Mouse (Mus musculus): ENCODE measurements around the gene Vti1a. TPM values are rescaled to one million over a fixed set of nuclear protein-coding genes. Genes with fewer than 3 reads are reported as not detected.

Vti1a gene
- polyA plus RNA-seq, 1 experiment, result 39.5 TPM

DNA sequence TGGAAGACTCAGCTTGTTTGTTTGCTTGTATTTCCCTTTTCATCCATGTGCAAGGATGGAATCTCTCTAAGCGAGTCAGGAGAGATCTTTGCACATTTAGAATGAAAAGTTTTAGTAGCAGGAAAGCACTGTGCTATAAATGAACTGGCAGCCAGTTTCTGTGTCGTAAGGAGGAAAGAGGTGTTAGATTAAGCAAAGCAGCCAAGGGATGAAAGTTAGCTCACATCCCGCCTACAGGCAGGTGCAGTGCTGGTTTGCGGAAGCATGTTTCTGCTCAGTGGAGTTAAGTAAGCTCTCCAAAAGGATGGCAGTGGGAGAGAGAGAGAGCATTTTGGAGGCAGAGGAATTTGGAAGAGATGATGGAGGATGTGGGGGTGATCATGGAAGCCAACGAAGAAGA is 105.7 kb downstream of the Vti1a start:
- no peak for TF ChIP-seq POLR2A (IDR thresholded peaks at IDR 0.05; ENCODE audit: extremely low read depth, insufficient read depth, low read length)
- TF ChIP-seq CTCF (IDR thresholded peaks at IDR 0.05; ENCODE audit: extremely low read depth, insufficient read depth, low read length), result no peak
- Histone ChIP-seq H3K27ac (ENCODE audit: insufficient read depth, low read length) (no peak overlapping the region), H3K4me3 (ENCODE audit: insufficient read depth, low read length) (no peak overlapping the region)

DNA sequence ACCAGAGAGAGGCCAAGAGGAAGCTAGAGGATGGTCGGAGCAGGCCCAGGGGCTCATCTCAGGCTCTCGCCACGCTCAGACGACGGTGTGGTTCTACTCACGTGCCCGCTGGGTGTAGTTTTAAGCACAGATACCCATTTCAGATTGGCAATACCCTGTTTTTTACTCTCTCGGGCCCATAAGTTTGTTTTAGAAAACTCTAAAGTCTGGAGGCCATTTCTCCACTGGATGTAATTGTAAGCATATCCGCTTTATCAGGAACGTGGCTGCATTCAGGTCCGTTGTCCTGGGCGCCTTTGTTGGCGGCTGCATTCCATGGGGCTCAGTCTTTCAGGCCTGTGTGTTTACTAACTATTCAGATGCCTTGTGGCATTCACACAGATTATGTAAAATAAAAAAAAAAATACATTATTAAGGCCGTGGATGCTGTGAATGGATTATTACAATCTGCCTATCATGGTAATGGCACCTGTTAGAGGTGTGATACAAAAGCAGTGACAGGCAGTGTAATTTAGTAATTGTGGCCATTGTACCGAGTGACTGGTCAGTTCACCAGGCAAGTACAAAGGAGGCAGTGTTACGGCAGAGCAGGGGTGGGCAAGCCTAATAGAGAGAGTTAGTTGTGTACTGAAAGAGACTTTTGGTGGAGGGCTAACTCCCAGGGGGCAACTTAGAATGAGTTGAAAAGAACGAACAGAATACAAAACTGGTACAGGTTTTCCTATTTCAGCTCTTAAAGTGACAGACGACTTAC is 106.4 kb downstream of the Vti1a start:
- no peak overlapping the region for H3K27ac ChIP-seq (ENCODE audit: insufficient read depth, low read length)
- H3K4me1 ChIP-seq (ENCODE audit: control insufficient read depth, insufficient read depth, low read length), result peaks cover 9% of the 10 kb centered on the region
- H3K4me3 ChIP-seq (ENCODE audit: insufficient read depth, low read length), result no peak overlapping the region
- no peak for TF ChIP-seq CTCF (IDR thresholded peaks at IDR 0.05; ENCODE audit: extremely low read depth, insufficient read depth, low read length)
- TF ChIP-seq POLR2A (IDR thresholded peaks at IDR 0.05; ENCODE audit: extremely low read depth, insufficient read depth, low read length), result no peak

More for the DNA sequence above, 105.7 kb downstream of the Vti1a start:
- H3K4me1 ChIP-seq (ENCODE audit: control insufficient read depth, insufficient read depth, low read length), result peaks cover 9% of the 10 kb centered on the region

DNA sequence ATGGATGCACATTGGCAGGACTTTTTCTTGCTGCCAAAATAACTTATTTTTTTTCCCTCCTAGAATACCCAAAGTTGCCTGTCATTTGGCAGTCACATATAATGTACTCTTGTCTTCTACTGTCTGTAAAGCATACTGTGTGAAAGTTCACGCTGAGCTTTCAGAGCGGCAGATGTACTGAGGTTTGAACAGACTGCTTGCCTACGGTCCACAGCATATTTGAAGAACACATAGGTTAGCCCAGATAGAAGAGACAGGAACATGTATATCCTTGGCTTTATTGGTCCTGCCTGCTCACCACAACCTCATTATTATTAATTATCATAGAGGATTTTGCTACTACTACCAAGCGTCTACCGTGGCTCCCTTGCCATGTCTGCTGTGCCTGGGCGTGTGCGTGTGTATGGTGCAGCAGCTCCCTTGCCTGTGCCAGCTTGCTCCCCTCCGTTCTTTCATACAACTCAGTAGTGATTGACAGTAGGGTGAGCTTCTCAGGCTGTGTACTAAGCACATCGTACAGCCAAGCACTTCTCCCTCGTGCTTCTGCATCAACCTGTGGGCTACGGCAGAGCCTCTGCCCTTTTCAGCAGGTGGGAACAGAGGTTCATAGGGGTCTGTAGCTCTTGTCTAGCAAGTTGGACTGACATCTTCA is 107.1 kb downstream of the Vti1a start:
- Histone ChIP-seq H3K4me3 (ENCODE audit: insufficient read depth, low read length) (no peak overlapping the region), H3K27ac (ENCODE audit: insufficient read depth, low read length) (no peak overlapping the region), H3K4me1 (ENCODE audit: control insufficient read depth, insufficient read depth, low read length) (peaks cover 9% of the 10 kb centered on the region)
- TF ChIP-seq CTCF (IDR thresholded peaks at IDR 0.05; ENCODE audit: extremely low read depth, insufficient read depth, low read length) (no peak), POLR2A (IDR thresholded peaks at IDR 0.05; ENCODE audit: extremely low read depth, insufficient read depth, low read length) (no peak)

DNA sequence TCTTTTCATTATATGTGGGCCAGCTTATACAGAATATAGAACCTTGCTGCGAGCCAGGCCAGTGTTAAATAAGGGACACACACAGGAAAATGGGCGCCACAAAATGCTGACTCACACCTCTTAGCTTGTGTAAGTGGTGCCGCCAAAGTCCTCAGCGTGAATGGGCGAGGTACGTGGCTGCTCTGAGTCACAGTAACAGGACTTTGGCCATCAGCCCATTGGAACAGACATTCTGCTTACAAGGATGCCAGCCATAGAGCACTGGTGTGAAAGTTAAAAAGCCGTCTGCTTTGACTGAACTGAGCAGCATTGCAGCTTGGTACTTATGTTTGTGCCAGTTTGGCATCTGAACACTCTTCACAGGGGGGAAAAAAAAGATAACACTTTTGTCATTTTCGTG is 107.9 kb downstream of the Vti1a start:
- TF ChIP-seq CTCF (IDR thresholded peaks at IDR 0.05; ENCODE audit: extremely low read depth, insufficient read depth, low read length), result no peak
- TF ChIP-seq POLR2A (IDR thresholded peaks at IDR 0.05; ENCODE audit: extremely low read depth, insufficient read depth, low read length), result no peak
- peaks cover 9% of the 10 kb centered on the region for H3K4me1 ChIP-seq (ENCODE audit: control insufficient read depth, insufficient read depth, low read length)
- H3K4me3 ChIP-seq (ENCODE audit: insufficient read depth, low read length), result no peak overlapping the region
- no peak overlapping the region for H3K27ac ChIP-seq (ENCODE audit: insufficient read depth, low read length)

DNA sequence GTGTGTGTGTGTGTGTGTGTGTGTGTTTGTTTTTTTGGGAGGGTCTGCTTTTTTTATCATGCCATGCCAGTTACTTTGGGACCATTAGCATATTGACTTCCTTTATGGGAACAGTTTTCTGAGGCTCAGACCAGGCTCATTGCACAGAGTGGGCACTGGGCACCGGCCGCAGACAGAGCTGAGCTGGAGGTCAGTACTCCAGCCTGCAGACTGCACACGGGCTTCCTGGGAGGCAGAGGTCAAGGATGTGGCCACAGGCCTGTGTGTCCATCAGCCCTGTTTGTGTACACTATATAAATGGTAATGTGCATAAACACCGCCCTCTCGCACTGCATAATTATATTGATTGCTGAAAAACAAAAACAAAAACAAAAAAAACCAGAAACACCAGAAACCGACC is 108.4 kb downstream of the Vti1a start:
- no peak for TF ChIP-seq CTCF (IDR thresholded peaks at IDR 0.05; ENCODE audit: extremely low read depth, insufficient read depth, low read length)
- no peak for TF ChIP-seq POLR2A (IDR thresholded peaks at IDR 0.05; ENCODE audit: extremely low read depth, insufficient read depth, low read length)

DNA sequence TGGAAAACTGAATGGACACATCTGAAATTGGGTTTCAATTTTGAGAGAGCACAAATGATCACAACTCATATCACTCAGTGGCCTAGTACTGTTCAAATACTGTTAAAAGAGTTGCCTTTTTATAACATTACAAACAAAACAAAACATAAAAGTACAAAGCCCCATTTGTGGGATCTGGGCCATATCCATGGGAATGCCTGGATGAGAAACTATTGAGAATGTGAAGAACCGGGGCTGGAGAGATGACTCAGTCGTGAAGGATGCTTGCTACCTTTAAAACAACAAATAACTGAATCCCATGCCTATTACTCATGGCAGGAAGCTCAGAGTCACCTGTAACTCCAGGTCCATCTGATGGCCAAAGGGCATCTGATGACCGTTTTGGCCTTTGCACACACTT is 124.2 kb downstream of the Vti1a start:
- TF ChIP-seq CTCF (IDR thresholded peaks at IDR 0.05; ENCODE audit: extremely low read depth, insufficient read depth, low read length) (no peak), POLR2A (IDR thresholded peaks at IDR 0.05; ENCODE audit: extremely low read depth, insufficient read depth, low read length) (no peak)
- Histone ChIP-seq H3K4me3 (ENCODE audit: insufficient read depth, low read length) (no peak overlapping the region), H3K4me1 (ENCODE audit: control insufficient read depth, insufficient read depth, low read length) (no peaks in the 10 kb centered on the region), H3K27ac (ENCODE audit: insufficient read depth, low read length) (no peak overlapping the region)

More for the DNA sequence above, 108.4 kb downstream of the Vti1a start:
- no peak overlapping the region for H3K27ac ChIP-seq (ENCODE audit: insufficient read depth, low read length)
- peaks cover 9% of the 10 kb centered on the region for H3K4me1 ChIP-seq (ENCODE audit: control insufficient read depth, insufficient read depth, low read length)
- H3K4me3 ChIP-seq (ENCODE audit: insufficient read depth, low read length), result no peak overlapping the region

DNA sequence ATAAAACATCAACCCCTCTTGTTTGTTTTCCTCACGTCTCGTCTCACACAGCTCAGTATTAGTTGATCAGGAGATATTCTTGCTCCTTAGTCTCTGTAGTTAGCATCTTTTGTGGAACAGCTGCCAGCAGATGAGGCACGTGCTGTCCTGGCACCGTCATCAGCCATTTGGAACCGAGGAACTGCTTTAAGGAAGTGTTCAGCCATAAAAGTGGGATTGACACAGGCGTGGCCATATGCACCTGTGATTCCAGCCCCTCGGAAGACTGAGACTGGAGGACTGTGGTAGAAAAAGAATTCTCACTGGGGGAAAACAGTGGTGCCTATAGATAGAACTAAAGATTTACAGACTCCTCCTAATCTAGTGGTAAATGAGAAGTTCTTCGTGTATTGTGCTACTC is 127.5 kb downstream of the Vti1a start:
- no peaks in the 10 kb centered on the region for H3K4me1 ChIP-seq (ENCODE audit: control insufficient read depth, insufficient read depth, low read length)
- TF ChIP-seq CTCF (IDR thresholded peaks at IDR 0.05; ENCODE audit: extremely low read depth, insufficient read depth, low read length) (no peak), POLR2A (IDR thresholded peaks at IDR 0.05; ENCODE audit: extremely low read depth, insufficient read depth, low read length) (no peak)
- H3K4me3 ChIP-seq (ENCODE audit: insufficient read depth, low read length), result no peak overlapping the region
- H3K27ac ChIP-seq (ENCODE audit: insufficient read depth, low read length), result no peak overlapping the region

DNA sequence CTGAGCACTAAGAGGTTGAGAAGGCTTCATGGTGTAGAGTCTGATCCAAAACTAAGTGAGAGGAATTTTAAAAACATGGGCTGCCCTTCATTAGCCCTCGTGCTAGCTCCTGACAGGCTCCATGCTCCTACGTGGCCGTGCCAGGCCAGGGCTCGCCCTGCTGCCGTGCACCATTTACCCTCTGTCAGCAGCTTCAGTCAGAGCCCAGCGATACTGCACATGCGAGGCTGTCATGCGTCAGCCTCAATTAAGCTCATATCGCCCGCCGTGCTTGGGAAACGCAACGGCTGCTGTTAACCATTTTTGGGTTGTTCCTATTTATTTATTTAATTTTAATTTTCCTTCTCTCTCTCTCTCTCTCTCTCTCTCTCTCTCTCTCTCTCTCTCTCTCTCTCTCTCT is 133.0 kb downstream of the Vti1a start:
- no peak overlapping the region for H3K4me3 ChIP-seq (ENCODE audit: insufficient read depth, low read length)
- no peaks in the 10 kb centered on the region for H3K4me1 ChIP-seq (ENCODE audit: control insufficient read depth, insufficient read depth, low read length)
- TF ChIP-seq CTCF (IDR thresholded peaks at IDR 0.05; ENCODE audit: extremely low read depth, insufficient read depth, low read length), result no peak
- no peak for TF ChIP-seq POLR2A (IDR thresholded peaks at IDR 0.05; ENCODE audit: extremely low read depth, insufficient read depth, low read length)
- no peak overlapping the region for H3K27ac ChIP-seq (ENCODE audit: insufficient read depth, low read length)

DNA sequence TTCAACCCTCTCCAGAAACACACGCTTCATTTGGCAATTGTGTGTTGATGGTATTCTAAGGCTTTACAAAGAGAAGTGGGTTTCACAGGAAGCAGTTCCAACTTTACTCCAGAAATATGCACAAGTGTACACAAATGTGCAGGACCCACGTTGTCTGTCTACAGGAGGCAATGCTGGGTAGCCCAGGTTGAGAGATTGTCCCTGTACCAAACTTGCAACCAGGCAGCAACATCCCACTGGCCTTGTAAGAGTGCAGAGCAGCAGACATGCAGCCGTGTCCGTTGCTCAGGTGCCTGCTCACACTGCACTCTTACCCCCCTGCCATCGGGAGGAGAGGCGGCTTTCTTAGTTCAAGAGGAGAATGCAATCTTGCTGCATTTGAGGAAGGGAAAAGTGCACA is 133.4 kb downstream of the Vti1a start:
- Histone ChIP-seq H3K4me1 (ENCODE audit: control insufficient read depth, insufficient read depth, low read length) (no peaks in the 10 kb centered on the region), H3K4me3 (ENCODE audit: insufficient read depth, low read length) (no peak overlapping the region), H3K27ac (ENCODE audit: insufficient read depth, low read length) (no peak overlapping the region)
- TF ChIP-seq POLR2A (IDR thresholded peaks at IDR 0.05; ENCODE audit: extremely low read depth, insufficient read depth, low read length) (no peak), CTCF (IDR thresholded peaks at IDR 0.05; ENCODE audit: extremely low read depth, insufficient read depth, low read length) (no peak)

Measured in cortical plate, adult 2 months (tissue).